Mouse (Mus musculus) adrenal gland, adult (tissue): Measurements from ENCODE around the gene 1700008O03Rik.
A peak's percentile ranks its signal among the peaks of the same experiment; 100 is the strongest.

Experiments used
- DNase-seq, 2 experiments: peaks; one replicate each; pipeline ENCODE4 v3.0.0; 2022 to 2023; ENCODE audit warnings: low spot score in 1 of 2; ENCODE audit not compliant: inconsistent age in 2 of 2

Gene 1700008O03Rik

DNA sequence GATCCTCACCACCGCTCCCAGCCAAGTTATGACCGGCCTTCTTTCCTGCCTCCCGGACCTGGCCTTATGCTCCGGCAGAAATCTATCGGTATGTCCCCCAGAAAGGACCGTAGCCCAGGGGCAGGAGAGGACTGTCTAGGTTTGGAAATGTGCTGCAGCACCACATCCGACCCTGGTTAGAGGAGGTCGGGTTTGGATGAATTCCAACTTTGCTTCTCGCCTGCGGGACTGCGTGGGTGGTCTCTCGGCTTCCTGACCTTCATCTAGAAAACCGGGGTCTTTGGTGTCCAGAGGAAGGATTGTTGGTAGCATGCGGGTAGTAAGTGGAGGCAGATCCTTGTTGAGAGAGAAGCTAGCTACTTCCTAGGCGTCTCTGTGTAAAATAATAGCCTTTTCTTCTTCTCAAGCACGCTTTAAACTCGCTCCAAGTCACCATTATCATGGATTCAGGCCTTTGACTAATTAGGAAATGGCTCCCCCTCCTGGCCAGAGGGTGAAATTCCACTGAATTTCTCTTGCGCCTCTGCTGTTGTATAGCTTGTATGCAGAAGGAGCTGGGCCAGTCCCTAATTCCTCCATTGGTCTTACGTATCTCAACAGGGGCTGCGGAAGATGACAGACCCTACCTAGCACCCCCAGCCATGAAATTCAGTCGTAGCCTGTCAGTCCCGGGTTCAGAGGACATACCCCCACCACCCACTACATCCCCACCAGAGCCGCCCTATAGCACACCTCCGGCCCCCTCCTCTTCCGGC, 34.5 kb downstream of the 1700008O03Rik start:
- peak; percentile 73 to 93 for DNase-seq

DNA sequence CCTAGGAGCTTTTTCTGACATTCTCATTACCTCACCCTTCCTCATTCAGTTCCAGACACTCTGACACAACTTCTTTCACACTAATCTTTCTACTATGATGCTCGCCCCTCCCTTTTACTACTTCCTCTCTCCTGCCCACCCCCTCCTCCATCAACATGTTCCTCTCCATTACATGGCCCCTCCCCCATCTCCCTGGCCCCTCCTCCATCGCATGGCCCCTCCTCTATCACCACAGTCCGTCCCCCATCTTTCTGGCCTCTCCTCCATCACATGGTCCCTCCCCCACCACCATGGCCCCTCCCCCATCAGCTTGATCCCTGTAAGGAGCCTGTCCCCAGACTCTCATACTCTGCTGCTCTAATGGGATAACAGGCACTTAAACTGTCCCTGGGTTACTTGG, 36.6 kb downstream of the 1700008O03Rik start:
- no peak for DNase-seq

DNA sequence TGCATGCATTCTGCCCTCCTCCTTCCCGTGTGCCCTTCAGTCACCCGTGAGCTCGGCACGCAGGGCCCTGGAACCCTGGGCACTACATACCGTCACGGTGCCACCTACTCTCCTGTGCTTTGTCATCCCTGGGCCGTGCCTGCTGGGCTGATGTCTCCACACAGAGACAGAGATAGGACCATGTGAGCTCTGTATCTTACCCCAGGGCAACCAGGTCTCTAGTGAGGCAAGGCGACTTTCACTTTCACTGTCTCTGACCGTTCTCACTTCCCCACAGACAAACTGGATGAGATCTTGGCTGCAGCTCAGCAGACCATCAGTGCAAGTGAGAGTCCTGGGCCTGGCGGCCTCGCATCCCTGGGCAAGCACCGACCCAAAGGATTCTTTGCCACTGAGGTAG, 41.0 kb downstream of the 1700008O03Rik start:
- peak in 1 of 2 experiments; percentile 60 for DNase-seq

DNA sequence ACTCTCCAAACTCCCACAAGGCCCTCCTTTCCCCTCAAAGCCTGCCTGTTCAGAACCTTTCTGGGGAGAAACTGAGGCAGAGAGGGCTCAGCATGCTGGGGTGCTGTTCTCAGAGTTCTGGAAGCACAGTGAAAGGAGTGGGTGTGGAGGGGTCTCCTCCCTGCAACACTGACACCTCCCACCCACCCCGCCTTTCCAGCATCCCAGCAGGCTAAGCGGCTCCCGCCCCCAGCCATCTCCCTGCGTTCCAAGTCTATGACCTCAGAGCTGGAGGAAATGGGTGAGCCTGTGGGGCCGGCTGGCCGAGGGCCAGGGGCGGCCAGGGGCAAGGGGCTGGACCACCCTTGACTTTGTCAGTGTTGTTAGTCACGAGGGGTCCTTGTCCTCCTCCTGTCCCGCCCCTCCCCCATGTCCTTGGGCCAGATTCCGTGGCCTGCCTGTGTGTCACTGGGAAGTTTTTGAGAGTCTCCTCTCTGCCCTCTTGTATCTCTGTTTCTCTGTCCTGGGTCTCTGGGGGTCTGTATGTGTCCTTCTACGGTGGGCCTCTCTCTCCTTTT, 42.1 kb downstream of the 1700008O03Rik start:
- peak in 1 of 2 experiments; percentile 49 for DNase-seq

DNA sequence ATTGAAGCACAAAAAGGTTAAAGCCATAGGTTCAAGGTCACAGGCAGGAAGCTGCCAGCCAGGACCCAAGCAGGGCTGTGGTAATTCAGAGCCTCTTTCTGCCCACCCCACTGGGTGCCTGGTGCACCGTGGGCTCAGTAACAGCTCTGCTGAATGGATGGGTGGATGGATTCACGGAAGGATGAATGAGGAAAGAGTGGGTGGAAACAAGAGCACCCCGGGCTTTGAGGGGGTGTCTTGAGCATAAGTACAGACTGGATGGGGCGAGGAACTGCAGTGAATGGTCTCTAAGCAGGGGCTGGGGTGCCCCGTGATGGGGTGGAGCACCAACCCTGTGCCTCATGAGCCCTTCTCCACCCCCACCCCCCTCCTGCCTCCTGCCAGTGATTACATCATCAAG, 43.9 kb downstream of the 1700008O03Rik start:
- no peak for DNase-seq

DNA sequence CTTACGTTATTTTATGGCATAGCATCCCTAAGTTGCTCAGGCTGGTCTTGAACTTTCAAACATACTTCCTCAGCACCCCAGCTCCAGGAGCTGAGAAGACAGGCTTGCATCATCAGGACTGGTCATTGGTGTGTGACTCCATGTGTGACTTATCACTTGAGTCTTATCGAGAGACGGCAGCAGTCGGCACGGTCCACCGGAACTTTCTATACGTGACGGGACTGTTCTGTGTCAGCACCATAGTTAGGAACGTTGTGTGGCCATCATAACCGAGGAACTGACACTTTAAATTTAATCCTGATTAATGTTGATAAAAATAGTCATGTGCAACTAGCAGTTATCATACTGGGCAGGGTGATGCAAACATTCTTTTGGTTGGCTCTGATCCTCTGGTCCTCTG, 44.5 kb downstream of the 1700008O03Rik start:
- no peak for DNase-seq

DNA sequence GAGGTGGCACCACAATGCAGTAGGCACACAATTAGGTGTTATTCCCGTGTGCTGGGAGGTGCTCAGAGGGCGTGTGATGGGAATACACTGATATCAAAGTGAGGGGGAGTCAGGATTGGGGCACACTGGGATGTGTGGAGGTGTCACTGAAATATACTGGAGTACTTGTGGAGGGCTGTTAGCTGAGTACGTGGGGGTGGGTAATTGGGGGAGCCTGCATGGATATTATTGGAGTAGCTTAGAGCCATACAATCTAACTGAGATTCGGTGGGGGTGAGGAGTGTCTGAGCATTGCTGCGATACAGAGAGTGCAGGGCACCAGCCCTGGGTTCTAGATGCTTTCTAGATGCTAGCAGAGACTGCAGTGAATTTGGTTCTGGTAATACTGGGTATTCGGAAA, 45.4 kb downstream of the 1700008O03Rik start:
- DNase-seq: no peak

DNA sequence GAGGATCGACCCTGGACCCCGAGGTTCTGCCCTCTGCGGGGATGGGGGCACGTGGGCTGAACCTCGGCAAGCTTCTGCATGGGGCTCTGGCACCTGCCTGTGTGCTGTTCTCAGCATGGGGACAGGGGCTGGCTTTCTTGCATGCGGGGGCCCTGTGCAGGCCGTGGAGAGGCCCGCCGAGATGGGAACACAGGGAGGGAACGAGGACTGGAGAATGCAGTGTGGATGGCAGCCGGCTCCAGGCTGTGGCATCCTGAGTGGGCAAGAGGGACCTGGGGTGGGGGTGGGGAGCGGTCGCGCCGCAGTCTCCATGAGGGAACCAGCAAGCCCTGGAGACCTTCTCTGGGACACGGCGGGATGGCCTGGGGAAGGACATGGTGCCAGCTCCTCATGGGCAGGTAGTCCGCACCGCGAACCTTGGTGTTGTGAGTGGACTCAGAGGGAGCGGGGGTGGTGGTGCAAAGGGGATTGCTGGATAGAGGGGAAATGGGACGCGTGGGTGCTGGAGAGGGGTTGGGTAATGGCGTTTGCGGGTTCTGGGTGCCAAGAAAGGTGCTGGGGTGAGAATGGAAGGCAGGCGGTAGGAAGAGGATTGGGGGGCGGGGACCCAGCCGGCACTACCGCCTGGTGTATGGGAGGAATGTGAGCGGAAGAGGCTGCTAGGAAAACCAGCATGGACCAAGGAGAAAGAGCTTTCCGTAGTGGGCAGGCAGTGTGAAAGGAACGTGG, 48.3 kb downstream of the 1700008O03Rik start:
- DNase-seq: no peak

DNA sequence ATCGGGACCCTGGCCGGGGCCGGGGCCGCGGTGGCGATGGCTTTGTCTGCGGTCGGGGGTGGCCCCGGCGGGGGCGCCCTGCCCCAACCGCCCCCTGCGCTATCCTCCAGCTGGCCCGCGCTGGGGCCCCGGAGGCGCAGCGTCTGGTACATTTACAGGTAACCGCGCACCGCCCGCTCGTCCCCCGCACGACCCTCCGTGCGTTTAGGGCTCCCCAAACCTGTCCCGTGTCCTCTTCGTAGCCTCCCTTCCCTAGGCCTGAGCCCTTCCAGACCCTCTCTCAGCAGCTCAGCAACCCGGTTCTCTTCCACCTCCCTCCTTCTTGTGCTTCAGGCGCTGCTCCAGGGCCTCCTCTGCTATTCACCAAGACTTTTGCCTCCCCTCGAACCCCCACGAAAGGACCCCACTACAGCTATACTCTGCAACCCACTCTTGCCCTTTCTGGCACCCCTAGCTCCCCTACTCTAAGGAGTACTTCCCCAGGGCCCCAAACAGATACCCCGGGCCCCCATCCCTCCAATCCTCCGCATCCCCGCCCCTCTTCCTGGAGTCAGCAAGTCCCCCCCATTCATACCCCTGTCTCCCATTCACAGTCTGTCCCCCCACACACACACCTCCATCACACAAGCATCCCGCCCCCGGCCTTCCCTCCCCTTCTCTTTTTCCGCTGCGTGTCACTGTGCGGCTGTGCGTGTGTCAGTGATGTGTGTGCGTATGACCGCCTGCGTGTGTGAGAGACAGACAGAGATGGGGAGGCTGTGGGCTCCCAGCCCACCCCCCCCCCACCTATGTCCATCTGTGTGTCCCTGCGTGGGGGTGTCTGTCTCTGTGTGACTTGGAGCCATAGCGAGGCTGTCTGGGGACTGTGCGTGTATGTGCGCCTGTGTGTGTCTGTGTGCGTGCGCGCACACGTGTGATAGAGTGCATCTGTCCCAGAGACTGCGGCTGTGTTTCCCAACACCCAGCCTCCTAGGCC, 49.3 kb downstream of the 1700008O03Rik start:
- no peak for DNase-seq

DNA sequence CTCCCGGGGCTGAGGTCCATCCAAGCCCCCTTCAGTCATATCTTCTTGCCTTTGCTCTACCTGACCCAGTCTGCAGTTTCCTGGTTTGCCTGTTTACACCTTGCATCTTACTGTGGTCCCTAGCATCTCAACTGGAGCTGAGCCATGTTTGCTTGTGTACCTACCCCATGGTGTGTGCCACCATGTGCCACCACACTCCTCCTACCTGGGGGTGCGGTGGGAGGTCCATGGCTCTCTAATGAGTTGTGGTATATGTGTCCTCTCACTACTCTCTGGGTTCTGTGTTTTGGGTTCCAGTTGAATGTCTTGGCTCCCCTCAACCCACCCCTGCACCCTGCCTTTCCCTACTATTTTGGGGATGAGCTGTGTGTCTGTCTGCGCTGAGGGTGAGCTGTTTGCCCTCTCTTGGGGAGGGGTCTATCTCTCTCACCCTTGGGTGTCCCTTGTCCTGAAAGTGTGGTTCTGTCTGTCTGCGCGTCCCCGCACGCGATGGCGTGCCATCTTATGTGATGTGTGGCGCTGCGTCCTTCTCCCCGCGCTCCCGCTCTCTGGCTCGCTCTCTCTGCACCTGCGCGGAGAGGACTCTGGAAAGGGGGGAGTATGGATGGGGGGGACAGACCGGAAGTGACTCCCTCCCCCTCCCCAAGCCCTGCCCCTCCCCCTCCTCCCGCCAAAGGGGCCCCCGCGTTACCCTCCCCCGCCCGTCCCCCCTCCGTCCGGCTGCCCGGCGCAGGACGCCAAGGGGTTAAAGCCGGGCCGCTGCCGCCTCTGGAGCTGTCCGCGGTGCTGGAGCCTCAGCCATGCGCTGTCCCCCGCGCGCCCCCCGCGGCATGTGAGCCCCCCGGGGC, 50.4 kb downstream of the 1700008O03Rik start:
- peak in 1 of 2 experiments; percentile 47 for DNase-seq

DNA sequence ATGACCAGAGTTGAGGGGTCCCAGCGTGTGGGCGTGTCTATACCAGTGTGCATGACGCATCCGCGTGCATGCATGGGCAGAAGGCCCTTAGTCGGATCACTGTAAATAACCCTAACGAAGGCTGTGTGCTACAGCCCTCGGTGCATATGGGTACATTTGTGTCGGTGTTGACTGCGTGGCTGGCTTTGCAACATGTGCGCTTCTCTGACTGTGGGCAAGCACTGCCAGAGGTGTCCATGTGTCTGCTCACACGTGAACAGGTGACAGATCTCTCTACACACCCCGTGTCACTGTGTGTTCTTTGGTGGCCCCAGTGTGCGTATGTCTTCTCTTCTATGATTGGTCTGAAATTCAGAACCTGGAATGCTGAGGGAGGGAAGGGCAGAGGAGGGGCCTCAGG, 51.5 kb downstream of the 1700008O03Rik start:
- no peak for DNase-seq

DNA sequence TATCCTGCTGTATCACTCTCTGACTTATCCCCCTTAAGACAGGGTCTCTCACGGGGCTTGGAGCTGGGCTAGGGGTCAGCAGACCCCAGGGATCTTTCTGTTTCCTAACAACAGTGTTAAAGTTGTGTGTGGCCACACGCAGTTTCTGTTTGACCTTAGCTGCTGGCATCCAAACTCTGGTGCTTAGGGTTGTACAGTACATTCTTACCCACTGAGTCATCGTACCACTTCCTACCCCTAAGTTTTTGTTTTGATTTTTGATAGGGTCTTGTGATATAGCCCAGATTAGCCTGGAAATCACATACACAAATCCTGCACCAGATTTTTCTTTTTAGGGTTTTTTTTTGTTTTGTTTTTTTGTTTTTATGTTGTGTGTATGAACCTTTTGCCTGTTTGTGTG, 53.3 kb downstream of the 1700008O03Rik start:
- no peak for DNase-seq

DNA sequence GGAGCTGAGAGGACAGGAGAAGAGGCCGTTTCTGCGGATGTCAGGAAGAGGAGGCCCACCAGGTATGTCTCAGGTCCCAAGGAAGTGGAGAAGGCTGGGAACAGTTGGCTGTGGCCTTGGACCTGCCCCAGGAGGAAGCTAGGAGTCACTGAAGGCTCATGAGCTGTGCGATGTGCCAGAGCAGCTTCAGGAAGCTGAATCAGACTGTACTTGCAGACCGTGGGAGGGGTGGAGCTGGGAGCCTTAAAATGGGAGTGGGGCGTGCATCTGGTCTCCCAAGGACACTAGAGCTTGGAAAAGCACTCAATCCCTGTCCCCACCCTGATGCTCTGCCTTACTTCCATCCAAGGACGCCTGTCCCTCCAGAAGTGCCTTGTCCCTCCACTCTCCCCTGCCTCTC, 59.0 kb downstream of the 1700008O03Rik start:
- DNase-seq: no peak

DNA sequence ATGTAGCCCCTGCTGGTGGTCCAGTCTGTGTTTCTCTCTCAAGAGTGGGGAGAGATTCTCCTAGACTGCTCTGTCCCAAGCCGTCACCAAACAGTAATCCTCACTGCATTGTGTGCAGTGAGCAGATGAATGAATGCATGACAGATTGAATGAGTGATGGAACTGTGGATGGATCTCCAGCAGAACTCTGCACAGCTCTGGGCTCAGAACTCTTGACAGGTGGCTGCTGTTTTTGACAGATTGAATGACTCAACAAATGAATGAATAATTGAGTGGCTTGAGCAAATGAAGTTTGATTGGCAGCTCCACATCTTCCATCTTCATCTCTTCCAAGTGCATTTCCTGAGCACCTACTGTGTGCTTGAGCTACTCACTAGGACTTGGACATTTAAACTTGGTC, 63.3 kb downstream of the 1700008O03Rik start:
- no peak for DNase-seq

DNA sequence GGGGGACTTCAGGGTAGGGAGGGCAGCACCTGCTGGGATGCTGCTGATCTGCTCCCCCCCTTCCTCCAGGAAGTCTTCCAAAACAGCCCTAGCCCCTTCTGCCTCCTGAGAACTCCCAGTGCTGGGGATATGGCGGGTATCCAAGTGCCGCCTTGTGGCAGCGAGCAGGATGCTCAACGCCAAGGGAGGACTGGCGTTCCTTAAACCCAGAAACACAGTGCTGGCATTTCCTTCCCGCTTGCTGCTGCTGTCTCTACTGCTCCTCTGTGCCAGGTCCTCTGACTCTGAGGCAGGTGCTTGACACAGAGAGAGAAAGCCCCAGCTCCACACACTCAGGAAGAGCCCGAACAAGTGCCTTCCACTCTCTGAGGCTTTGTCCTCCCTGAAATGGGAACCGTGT, 64.7 kb downstream of the 1700008O03Rik start:
- DNase-seq: no peak

DNA sequence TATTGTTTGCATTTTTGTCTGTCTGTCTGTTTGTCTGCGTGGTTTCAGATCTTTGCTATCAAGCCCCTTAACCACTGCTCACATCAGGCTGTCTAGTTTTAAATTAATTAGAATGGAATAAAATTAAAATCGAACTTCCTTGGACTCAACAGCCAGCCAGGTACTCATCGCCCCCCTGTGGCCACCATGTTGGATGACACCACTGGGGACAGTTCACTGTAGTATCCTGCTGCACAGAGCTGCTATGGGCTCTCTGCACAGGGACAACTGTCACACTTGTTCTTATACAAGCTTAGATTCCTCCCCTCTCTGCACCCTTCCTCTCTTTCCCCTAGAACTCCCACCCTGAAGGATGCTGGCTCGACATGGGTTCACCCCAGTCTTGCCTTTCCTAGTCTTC, 67.7 kb downstream of the 1700008O03Rik start:
- DNase-seq: peak in 1 of 2 experiments; percentile 58

DNA sequence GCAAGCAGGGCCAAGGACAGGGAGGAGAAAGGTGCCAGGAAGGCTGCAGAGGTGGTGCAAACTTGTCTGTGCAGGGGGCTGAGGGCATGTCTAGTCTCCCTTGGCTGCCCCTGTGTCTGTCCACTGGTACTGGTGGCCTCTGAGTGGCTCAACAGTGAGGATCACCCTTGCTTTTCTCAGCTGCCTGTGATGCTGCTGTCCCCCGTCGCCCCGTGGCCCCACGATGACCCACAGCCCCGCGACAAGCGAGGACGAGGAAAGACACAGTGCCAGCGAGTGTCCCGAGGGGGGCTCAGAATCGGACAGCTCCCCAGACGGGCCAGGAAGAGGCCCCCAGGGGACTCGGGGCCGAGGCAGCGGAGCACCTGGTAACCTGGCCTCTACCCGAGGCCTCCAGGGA, 73.1 kb downstream of the 1700008O03Rik start:
- no peak for DNase-seq

DNA sequence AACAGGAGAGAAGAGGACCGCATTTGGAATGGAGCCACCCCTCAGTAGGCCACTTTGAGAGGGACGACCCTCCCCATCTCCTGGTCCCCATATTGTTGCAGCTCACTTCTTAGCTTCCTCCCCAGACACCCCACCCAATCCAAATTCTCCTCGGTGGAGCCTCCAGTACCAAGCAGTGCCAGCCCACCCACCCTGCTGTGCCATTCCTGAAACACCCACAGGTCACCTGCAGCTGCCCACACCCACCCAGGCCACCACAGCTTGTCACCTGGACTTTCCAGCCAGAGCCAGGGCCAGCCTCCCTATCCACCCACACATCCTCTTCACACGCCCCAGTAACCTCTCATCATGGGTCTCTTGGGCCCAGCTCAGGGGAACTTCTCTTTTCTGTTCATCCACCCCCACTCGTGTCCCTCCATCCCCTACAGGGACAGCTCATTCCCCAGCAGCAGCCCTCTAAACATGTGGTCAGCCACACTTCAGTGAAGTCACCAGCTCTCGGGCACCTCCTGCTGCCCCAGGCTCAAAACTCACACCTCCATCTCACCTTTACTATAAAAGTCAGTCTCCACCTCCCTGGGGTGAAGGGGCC, 73.8 kb downstream of the 1700008O03Rik start:
- DNase-seq: no peak

DNA sequence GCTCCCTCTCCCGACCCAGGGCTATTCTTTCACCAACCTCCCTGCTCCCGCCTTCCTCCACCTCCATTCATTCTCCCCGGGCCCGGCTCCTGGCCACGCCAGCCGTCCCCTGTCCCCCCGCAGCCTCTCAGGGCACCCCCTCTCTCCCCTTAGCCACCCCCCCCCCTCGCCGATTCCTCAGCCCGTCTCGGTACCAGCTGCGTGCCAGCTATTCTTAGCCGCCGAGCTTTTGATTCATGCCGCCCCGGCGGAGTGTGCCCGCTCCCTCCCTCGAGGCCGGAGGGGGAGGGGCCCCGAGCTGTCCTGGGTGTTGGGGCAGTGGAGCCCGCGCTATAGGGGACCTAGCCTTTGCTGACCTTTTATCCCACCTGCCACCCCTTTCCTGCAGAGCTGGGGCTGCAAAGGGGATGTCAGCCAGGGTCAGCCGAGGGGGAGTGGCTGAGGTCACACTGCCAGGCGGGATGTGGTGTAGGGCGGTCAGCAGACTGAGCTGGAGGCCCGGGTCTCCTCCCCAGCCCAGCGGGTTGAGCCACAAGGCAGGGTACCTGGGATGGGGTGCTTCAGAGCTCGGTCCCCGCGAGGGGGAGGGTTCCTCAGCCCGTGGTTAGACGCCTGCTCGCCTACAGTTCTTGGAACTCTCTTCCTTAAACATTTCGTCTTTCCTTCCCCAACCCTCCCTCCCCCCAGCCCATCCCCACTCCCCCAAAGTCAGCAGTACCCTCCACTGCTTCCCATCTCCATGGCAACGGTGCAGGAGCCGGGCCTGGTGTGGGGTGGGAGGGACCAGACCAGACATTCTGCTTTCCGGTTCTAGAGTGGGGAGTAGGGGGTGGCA, 74.5 kb downstream of the 1700008O03Rik start:
- peak; percentile 63 to 77 for DNase-seq
